Mouse (Mus musculus): ENCODE data around the gene Lpin1. TPM values are rescaled to one million over a fixed set of nuclear protein-coding genes. Genes with fewer than 3 reads are reported as not detected.

Gene Lpin1
- polyA plus RNA-seq (2014; fragmentation: Nextera tagmentation; extraction: Ambion mirVana): 7.1 and 7.3 TPM in 2 replicates

GRCm38 (mm10) chr12:16610936-16611335, at the start of gene Lpin1:
Lpin1 (minus strand) TSS chr12:16610966.
- Histone ChIP-seq H3K36me3 (ENCODE audit: control insufficient read depth, insufficient read depth, low read length) (no peaks in the 10 kb centered on the region), H3K4me1 (ENCODE audit: control insufficient read depth, insufficient read depth, low read length) (no peaks in the 10 kb centered on the region), H3K27me3 (ENCODE audit: control insufficient read depth, insufficient read depth, low read length) (no peaks in the 10 kb centered on the region), H3K9me3 (ENCODE audit: control insufficient read depth, low read length) (no peaks in the 10 kb centered on the region), H3K9ac (ENCODE audit: low read length) (no peak within 1 kb of the TSS), H3K27ac (replicated peaks; ENCODE audit: low read depth, low read length) (no peak within 1 kb of the TSS), H3K4me3 (ENCODE audit: low read depth, low read length) (no peak within 1 kb of the TSS), H3K4me2 (ENCODE audit: low read depth, severe bottlenecking) (no peak within 1 kb of the TSS)
- ATAC-seq (ENCODE audit: insufficient number of reproducible peaks, low FRiP score, low TSS enrichment, low read depth): no peak
- DNase-seq (ENCODE audit: low spot score): no peak
- 81% methylated on average over 2 of the region's 2 CpGs for WGBS

GRCm38 (mm10) chr12:16656906-16657875, 46.4 kb upstream of the Lpin1 start:
- no peak for ATAC-seq (ENCODE audit: insufficient number of reproducible peaks, low FRiP score, low TSS enrichment, low read depth)
- Histone ChIP-seq H3K4me2 (ENCODE audit: low read depth, severe bottlenecking) (no peak overlapping the region), H3K4me3 (ENCODE audit: low read depth, low read length) (no peak overlapping the region), H3K27ac (replicated peaks; ENCODE audit: low read depth, low read length) (no peak overlapping the region), H3K36me3 (ENCODE audit: control insufficient read depth, insufficient read depth, low read length) (no peaks in the 10 kb centered on the region), H3K9me3 (ENCODE audit: control insufficient read depth, low read length) (no peaks in the 10 kb centered on the region), H3K4me1 (ENCODE audit: control insufficient read depth, insufficient read depth, low read length) (0 out of 2 replicates have a peak, but pooled peaks cover 3% of the 10 kb centered on the region), H3K27me3 (ENCODE audit: control insufficient read depth, insufficient read depth, low read length) (peaks cover 25% of the 10 kb centered on the region), H3K9ac (ENCODE audit: low read length) (no peak overlapping the region)
- no peak for DNase-seq (ENCODE audit: low spot score)
- 73% methylated on average over 5 of the region's 5 CpGs for WGBS

GRCm38 (mm10) chr12:16655604-16656003, 44.8 kb upstream of the Lpin1 start:
- Histone ChIP-seq H3K9me3 (ENCODE audit: control insufficient read depth, low read length) (no peaks in the 10 kb centered on the region), H3K27me3 (ENCODE audit: control insufficient read depth, insufficient read depth, low read length) (peaks cover 25% of the 10 kb centered on the region), H3K9ac (ENCODE audit: low read length) (no peak overlapping the region), H3K4me1 (ENCODE audit: control insufficient read depth, insufficient read depth, low read length) (0 out of 2 replicates have a peak, but pooled peaks cover 3% of the 10 kb centered on the region), H3K4me2 (ENCODE audit: low read depth, severe bottlenecking) (no peak overlapping the region), H3K4me3 (ENCODE audit: low read depth, low read length) (no peak overlapping the region), H3K27ac (replicated peaks; ENCODE audit: low read depth, low read length) (no peak overlapping the region), H3K36me3 (ENCODE audit: control insufficient read depth, insufficient read depth, low read length) (no peaks in the 10 kb centered on the region)
- ATAC-seq (ENCODE audit: insufficient number of reproducible peaks, low FRiP score, low TSS enrichment, low read depth) (no peak), DNase-seq (ENCODE audit: low spot score) (no peak)
- 77% methylated on average over 4 of the region's 4 CpGs for WGBS

- Histone ChIP-seq H3K9me3 (ENCODE audit: control insufficient read depth, low read length) (no peaks in the 10 kb centered on the region), H3K4me2 (ENCODE audit: low read depth, severe bottlenecking) (peak within 1 kb of the TSS; percentile 17; the same call in 1 of the 2 replicates), H3K9ac (ENCODE audit: low read length) (no peak within 1 kb of the TSS), H3K27me3 (ENCODE audit: control insufficient read depth, insufficient read depth, low read length) (peaks cover 25% of the 10 kb centered on the region), H3K36me3 (ENCODE audit: control insufficient read depth, insufficient read depth, low read length) (no peaks in the 10 kb centered on the region), H3K27ac (replicated peaks; ENCODE audit: low read depth, low read length) (no peak within 1 kb of the TSS), H3K4me1 (ENCODE audit: control insufficient read depth, insufficient read depth, low read length) (0 out of 2 replicates have a peak, but pooled peaks cover 3% of the 10 kb centered on the region), H3K4me3 (ENCODE audit: low read depth, low read length) (no peak within 1 kb of the TSS)
- peak; percentile 57; the same call in 1 of the 2 replicates for ATAC-seq (ENCODE audit: insufficient number of reproducible peaks, low FRiP score, low TSS enrichment, low read depth)
- WGBS: 8% methylated on average over 58 of the region's 58 CpGs
- DNase-seq (ENCODE audit: low spot score): peak; percentile 83
Observed at GRCm38 (mm10) chr12:16653332-16654093, 42.7 kb upstream of the Lpin1 start, which contains the start of gene Ntsr2. Ntsr2 (plus strand) TSS chr12:16653382.

- H3K4me3 ChIP-seq (ENCODE audit: low read depth, low read length): no peak overlapping the region
Observed at GRCm38 (mm10) chr12:16649819-16650218, 39.1 kb upstream of the Lpin1 start.

GRCm38 (mm10) chr12:16648273-16648672, 37.5 kb upstream of the Lpin1 start:
- Histone ChIP-seq H3K4me2 (ENCODE audit: low read depth, severe bottlenecking) (no peak overlapping the region), H3K36me3 (ENCODE audit: control insufficient read depth, insufficient read depth, low read length) (no peaks in the 10 kb centered on the region), H3K4me3 (ENCODE audit: low read depth, low read length) (no peak overlapping the region), H3K27me3 (ENCODE audit: control insufficient read depth, insufficient read depth, low read length) (peaks cover 5% of the 10 kb centered on the region), H3K9ac (ENCODE audit: low read length) (no peak overlapping the region), H3K4me1 (ENCODE audit: control insufficient read depth, insufficient read depth, low read length) (0 out of 2 replicates have a peak, but pooled peaks cover 3% of the 10 kb centered on the region), H3K9me3 (ENCODE audit: control insufficient read depth, low read length) (no peaks in the 10 kb centered on the region), H3K27ac (replicated peaks; ENCODE audit: low read depth, low read length) (no peak overlapping the region)
- DNase-seq (ENCODE audit: low spot score) (no peak), ATAC-seq (ENCODE audit: insufficient number of reproducible peaks, low FRiP score, low TSS enrichment, low read depth) (no peak)
- WGBS: 88% methylated on average over 6 of the region's 6 CpGs

More at GRCm38 (mm10) chr12:16649819-16650218, 39.1 kb upstream of the Lpin1 start:
- Histone ChIP-seq H3K4me1 (ENCODE audit: control insufficient read depth, insufficient read depth, low read length) (0 out of 2 replicates have a peak, but pooled peaks cover 3% of the 10 kb centered on the region), H3K27me3 (ENCODE audit: control insufficient read depth, insufficient read depth, low read length) (peaks cover 21% of the 10 kb centered on the region), H3K27ac (replicated peaks; ENCODE audit: low read depth, low read length) (no peak overlapping the region), H3K36me3 (ENCODE audit: control insufficient read depth, insufficient read depth, low read length) (no peaks in the 10 kb centered on the region), H3K9ac (ENCODE audit: low read length) (no peak overlapping the region), H3K9me3 (ENCODE audit: control insufficient read depth, low read length) (no peaks in the 10 kb centered on the region), H3K4me2 (ENCODE audit: low read depth, severe bottlenecking) (no peak overlapping the region)
- ATAC-seq (ENCODE audit: insufficient number of reproducible peaks, low FRiP score, low TSS enrichment, low read depth) (no peak), DNase-seq (ENCODE audit: low spot score) (no peak)
- 90% methylated on average over 6 of the region's 6 CpGs for WGBS

GRCm38 (mm10) chr12:16646780-16647409, 36.1 kb upstream of the Lpin1 start:
- H3K9me3 ChIP-seq (ENCODE audit: control insufficient read depth, low read length): no peaks in the 10 kb centered on the region
- no peak overlapping the region for H3K4me2 ChIP-seq (ENCODE audit: low read depth, severe bottlenecking)
- no peak overlapping the region for H3K27ac ChIP-seq (replicated peaks; ENCODE audit: low read depth, low read length)
- H3K4me3 ChIP-seq (ENCODE audit: low read depth, low read length): no peak overlapping the region
- H3K4me1 ChIP-seq (ENCODE audit: control insufficient read depth, insufficient read depth, low read length): 0 out of 2 replicates have a peak, but pooled peaks cover 3% of the 10 kb centered on the region
- 49% methylated on average over 9 of the region's 9 CpGs for WGBS
- no peak for ATAC-seq (ENCODE audit: insufficient number of reproducible peaks, low FRiP score, low TSS enrichment, low read depth)
- H3K9ac ChIP-seq (ENCODE audit: low read length): no peak overlapping the region
- DNase-seq (ENCODE audit: low spot score): no peak
- no peaks in the 10 kb centered on the region for H3K36me3 ChIP-seq (ENCODE audit: control insufficient read depth, insufficient read depth, low read length)
- H3K27me3 ChIP-seq (ENCODE audit: control insufficient read depth, insufficient read depth, low read length): no peaks in the 10 kb centered on the region

- 70% methylated on average over 8 of the region's 8 CpGs for WGBS
Observed at GRCm38 (mm10) chr12:16644698-16645097, 33.9 kb upstream of the Lpin1 start.

More at GRCm38 (mm10) chr12:16644698-16645097, 33.9 kb upstream of the Lpin1 start:
- no peaks in the 10 kb centered on the region for H3K36me3 ChIP-seq (ENCODE audit: control insufficient read depth, insufficient read depth, low read length)
- no peak overlapping the region for H3K4me2 ChIP-seq (ENCODE audit: low read depth, severe bottlenecking)
- H3K9ac ChIP-seq (ENCODE audit: low read length): no peak overlapping the region
- H3K9me3 ChIP-seq (ENCODE audit: control insufficient read depth, low read length): no peaks in the 10 kb centered on the region
- H3K4me1 ChIP-seq (ENCODE audit: control insufficient read depth, insufficient read depth, low read length): 0 out of 2 replicates have a peak, but pooled peaks cover 3% of the 10 kb centered on the region
- no peak overlapping the region for H3K4me3 ChIP-seq (ENCODE audit: low read depth, low read length)
- H3K27ac ChIP-seq (replicated peaks; ENCODE audit: low read depth, low read length): no peak overlapping the region
- DNase-seq (ENCODE audit: low spot score): no peak
- no peaks in the 10 kb centered on the region for H3K27me3 ChIP-seq (ENCODE audit: control insufficient read depth, insufficient read depth, low read length)
- no peak for ATAC-seq (ENCODE audit: insufficient number of reproducible peaks, low FRiP score, low TSS enrichment, low read depth)
